Mouse (Mus musculus) liver (tissue): ENCODE measurements around the gene Ggn.
A peak's percentile ranks its signal among the peaks of the same experiment; 100 is the strongest.
"Not testable (repeated sequence)": the region's sequence is repeated elsewhere in the genome, so short reads cannot be mapped to it uniquely, and the experiment has no call there.

Source experiments
- DNase-seq: peaks from one replicate; pipeline ENCODE4 v3.0.0-alpha.2; 2020; ENCODE audit warnings: mixed read lengths

Ggn gene

GRCm38 (mm10) chr7:29212775-29213560 is 43.0 kb downstream of the Ggn start:
- DNase-seq = not testable (repeated sequence)

DNA sequence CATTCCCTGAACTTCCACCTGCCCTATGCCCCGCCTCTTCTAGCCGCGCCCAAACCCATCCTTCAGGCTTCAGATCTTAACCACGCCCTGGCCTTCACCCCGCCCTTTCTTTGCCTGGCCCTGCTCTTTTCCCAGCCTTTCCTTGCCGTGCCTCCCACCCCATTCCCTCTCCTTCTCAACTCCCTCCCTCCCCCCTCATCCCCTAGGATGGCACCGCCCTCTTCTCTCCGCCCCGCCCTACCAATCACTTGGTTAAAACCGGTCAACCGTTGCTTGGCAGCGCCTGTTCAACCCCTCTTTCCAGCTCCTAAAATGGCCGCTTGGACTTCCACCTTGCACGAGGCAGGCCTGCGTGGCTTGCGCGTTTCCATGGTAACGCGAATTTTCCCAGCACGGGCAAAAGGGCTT is 43.7 kb downstream of the Ggn start, which contains the start of gene Catsperg1:
Catsperg1 (minus strand) TSS at position 361 of the 408 bp plus-strand sequence.
- peak; percentile 29 for DNase-seq

DNA sequence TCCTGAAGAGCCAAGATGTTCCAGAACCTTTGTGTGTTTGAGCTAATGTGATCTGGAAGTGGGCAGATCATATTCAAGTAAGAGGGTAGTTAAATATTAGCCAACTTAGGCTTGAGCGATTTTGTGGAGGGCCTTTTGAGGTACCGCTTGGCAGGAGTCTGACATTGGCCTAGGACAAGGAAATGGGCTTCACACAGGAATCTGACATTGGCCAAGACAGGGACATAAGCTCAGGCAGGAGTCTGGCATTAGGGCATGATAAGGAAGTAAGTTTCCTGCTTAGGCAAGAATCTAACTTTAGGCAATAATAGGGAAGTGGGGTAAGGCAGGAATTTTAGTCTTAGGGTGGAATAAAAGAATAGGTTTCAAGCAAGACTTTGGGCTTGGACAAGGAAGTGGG is 44.2 kb downstream of the Ggn start:
- no peak for DNase-seq

GRCm38 (mm10) chr7:29214846-29215245 is 44.8 kb downstream of the Ggn start:
- DNase-seq = no peak
